Mouse (Mus musculus): Measurements from ENCODE around the gene Hras. TPM values are rescaled to one million over a fixed set of nuclear protein-coding genes. Genes with fewer than 3 reads are reported as not detected.

Hras gene
- polyA plus RNA-seq, 1 experiment = 96.0 TPM

DNA sequence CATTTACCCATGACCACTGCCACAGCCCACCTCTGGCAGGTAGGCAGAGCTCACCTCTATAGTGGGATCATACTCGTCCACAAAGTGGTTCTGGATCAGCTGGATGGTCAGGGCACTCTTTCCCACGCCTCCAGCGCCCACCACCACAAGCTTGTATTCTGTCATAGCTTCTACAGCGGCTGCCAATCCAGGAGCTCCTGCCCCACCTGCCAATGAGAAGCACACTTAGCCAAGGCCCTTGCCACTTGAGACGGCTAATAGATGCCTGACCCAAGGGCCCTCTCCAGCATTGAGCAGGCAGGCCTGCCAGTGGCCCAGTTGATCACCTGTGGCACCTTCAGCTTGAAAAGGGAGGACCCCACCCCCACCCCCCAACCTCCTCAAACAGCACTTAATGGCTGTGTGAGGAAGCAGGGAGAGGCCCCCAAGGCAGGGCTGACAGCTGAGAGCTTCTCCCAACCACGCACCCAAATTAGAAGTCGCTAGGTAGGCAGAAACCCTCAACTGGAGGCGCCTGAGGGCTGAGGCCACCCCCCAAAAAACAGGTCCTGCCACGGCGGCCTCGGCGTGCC lies 943 bp downstream of the Hras start:
- Histone ChIP-seq H3K27me3 (replicated peaks; ENCODE audit: control insufficient read depth, insufficient read depth, low read length) (no peaks in the 10 kb centered on the region), H3K27ac (ENCODE audit: insufficient read depth, low read depth, low read length) (peak overlapping the region; percentile 33; the same call in 1 of the 2 replicates), H3K4me3 (ENCODE audit: insufficient read depth, low read depth, low read length) (peak overlapping the region; percentile 77), H3K36me3 (ENCODE audit: control insufficient read depth, insufficient read depth, low read length) (peaks cover 2% of the 10 kb centered on the region; the same call in 1 of the 2 replicates), H3K4me1 (ENCODE audit: control insufficient read depth, insufficient read depth, low read length) (peaks cover 8% of the 10 kb centered on the region; the same call in 1 of the 2 replicates)
- TF ChIP-seq POLR2A (IDR thresholded peaks at IDR 0.05; ENCODE audit: low read depth, low read length) = no peak
- no peak for TF ChIP-seq CTCF (conservative IDR thresholded peaks at IDR 0.05; ENCODE audit: insufficient read depth, insufficient read length, low read depth, low read length)
- no peak for DNase-seq
- WGBS = 28% methylated on average over 12 of the region's 12 CpGs

DNA sequence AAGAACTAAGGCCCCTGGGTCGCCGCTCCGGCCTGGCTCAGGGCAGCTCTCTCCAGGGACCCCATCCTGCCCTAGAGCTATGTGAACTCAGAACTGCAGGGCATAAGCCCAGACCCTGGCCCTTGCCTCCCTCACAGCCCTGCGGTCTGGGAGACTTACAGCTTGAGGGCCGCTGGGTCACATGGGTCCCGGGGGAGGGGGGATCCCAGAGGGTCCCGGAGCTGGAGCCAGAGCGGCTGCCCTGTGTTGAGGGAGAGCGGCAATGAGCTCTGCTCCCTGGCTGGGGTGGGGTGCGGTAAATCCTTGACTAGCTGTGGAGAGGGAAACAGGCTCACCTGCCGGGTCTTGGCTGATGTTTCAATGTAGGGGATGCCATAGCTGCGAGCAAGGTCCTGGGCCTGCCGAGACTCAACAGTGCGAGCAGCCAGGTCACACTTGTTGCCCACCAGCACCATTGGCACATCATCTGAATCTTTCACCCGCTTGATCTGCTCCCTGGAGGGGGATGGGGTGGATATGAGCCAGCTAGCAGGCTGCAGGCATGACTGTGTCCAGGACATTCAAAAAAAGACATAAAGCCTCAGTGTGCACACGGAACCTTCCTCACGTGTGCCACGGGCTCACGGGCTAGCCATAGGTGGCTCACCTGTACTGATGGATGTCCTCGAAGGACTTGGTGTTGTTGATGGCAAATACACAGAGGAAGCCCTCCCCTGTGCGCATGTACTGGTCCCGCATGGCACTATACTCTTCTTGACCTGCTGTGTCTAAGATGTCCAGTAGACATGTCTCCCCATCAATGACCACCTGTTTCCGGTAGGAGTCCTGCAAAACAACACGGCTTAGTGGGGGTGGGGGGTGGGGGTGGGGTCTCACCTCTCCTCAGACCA lies 1.8 kb downstream of the Hras start:
- no peak for TF ChIP-seq POLR2A (IDR thresholded peaks at IDR 0.05; ENCODE audit: low read depth, low read length)
- no peak for TF ChIP-seq CTCF (conservative IDR thresholded peaks at IDR 0.05; ENCODE audit: insufficient read depth, insufficient read length, low read depth, low read length)
- Histone ChIP-seq H3K36me3 (ENCODE audit: control insufficient read depth, insufficient read depth, low read length) (peaks cover 2% of the 10 kb centered on the region; the same call in 1 of the 2 replicates), H3K4me3 (ENCODE audit: insufficient read depth, low read depth, low read length) (no peak overlapping the region), H3K27ac (ENCODE audit: insufficient read depth, low read depth, low read length) (no peak overlapping the region), H3K4me1 (ENCODE audit: control insufficient read depth, insufficient read depth, low read length) (peaks cover 8% of the 10 kb centered on the region; the same call in 1 of the 2 replicates), H3K27me3 (replicated peaks; ENCODE audit: control insufficient read depth, insufficient read depth, low read length) (no peaks in the 10 kb centered on the region)
- no peak for DNase-seq
- 83% methylated on average over 24 of the region's 24 CpGs for WGBS

DNA sequence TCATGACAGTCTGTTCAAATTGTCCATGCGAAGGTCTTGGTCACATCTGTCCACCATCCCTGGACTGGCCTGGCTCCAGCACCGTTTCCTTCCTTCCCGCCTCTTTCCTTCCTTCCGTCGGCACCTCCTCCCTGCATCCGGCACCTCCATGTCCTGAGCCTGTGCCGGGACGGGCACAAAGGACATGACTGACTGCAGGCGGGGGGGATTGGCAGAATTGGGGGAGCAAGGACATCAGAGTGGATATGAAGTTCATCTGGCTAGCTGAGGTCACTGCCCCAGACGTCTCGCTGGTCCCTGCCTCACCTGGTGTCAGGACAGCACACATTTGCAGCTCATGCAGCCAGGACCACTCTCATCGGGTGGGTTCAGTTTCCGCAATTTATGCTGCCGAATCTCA lies 2.8 kb downstream of the Hras start:
- Histone ChIP-seq H3K36me3 (ENCODE audit: control insufficient read depth, insufficient read depth, low read length) (peaks cover 2% of the 10 kb centered on the region; the same call in 1 of the 2 replicates), H3K4me1 (ENCODE audit: control insufficient read depth, insufficient read depth, low read length) (peaks cover 8% of the 10 kb centered on the region; the same call in 1 of the 2 replicates), H3K4me3 (ENCODE audit: insufficient read depth, low read depth, low read length) (no peak overlapping the region), H3K27ac (ENCODE audit: insufficient read depth, low read depth, low read length) (0 out of 2 replicates have a peak overlapping the region, but pooled peaks have one; percentile 1), H3K27me3 (replicated peaks; ENCODE audit: control insufficient read depth, insufficient read depth, low read length) (no peaks in the 10 kb centered on the region)
- WGBS = 70% methylated on average over 14 of the region's 14 CpGs
- TF ChIP-seq POLR2A (IDR thresholded peaks at IDR 0.05; ENCODE audit: low read depth, low read length) (no peak), CTCF (conservative IDR thresholded peaks at IDR 0.05; ENCODE audit: insufficient read depth, insufficient read length, low read depth, low read length) (no peak)
- DNase-seq = peak; percentile 71

GRCm38 (mm10) chr7:141190220-141190619 lies 3.6 kb downstream of the Hras start:
- Histone ChIP-seq H3K27ac (ENCODE audit: insufficient read depth, low read depth, low read length) (no peak overlapping the region), H3K4me1 (ENCODE audit: control insufficient read depth, insufficient read depth, low read length) (peaks cover 8% of the 10 kb centered on the region; the same call in 1 of the 2 replicates), H3K4me3 (ENCODE audit: insufficient read depth, low read depth, low read length) (no peak overlapping the region), H3K36me3 (ENCODE audit: control insufficient read depth, insufficient read depth, low read length) (peaks cover 2% of the 10 kb centered on the region; the same call in 1 of the 2 replicates), H3K27me3 (replicated peaks; ENCODE audit: control insufficient read depth, insufficient read depth, low read length) (no peaks in the 10 kb centered on the region)
- no peak for DNase-seq
- TF ChIP-seq CTCF (conservative IDR thresholded peaks at IDR 0.05; ENCODE audit: insufficient read depth, insufficient read length, low read depth, low read length) (no peak), POLR2A (IDR thresholded peaks at IDR 0.05; ENCODE audit: low read depth, low read length) (no peak)
- WGBS = 85% methylated on average over 3 of the region's 3 CpGs

GRCm38 (mm10) chr7:141188733-141189132 lies 5.1 kb downstream of the Hras start:
- TF ChIP-seq CTCF (conservative IDR thresholded peaks at IDR 0.05; ENCODE audit: insufficient read depth, insufficient read length, low read depth, low read length) = no peak
- TF ChIP-seq POLR2A (IDR thresholded peaks at IDR 0.05; ENCODE audit: low read depth, low read length) = no peak
- Histone ChIP-seq H3K4me1 (ENCODE audit: control insufficient read depth, insufficient read depth, low read length) (peaks cover 5% of the 10 kb centered on the region; the same call in 1 of the 2 replicates), H3K27me3 (replicated peaks; ENCODE audit: control insufficient read depth, insufficient read depth, low read length) (no peaks in the 10 kb centered on the region), H3K36me3 (ENCODE audit: control insufficient read depth, insufficient read depth, low read length) (peaks cover 2% of the 10 kb centered on the region; the same call in 1 of the 2 replicates), H3K27ac (ENCODE audit: insufficient read depth, low read depth, low read length) (no peak overlapping the region), H3K4me3 (ENCODE audit: insufficient read depth, low read depth, low read length) (no peak overlapping the region)
- 82% methylated on average over 3 of the region's 3 CpGs for WGBS
- DNase-seq = no peak

DNA sequence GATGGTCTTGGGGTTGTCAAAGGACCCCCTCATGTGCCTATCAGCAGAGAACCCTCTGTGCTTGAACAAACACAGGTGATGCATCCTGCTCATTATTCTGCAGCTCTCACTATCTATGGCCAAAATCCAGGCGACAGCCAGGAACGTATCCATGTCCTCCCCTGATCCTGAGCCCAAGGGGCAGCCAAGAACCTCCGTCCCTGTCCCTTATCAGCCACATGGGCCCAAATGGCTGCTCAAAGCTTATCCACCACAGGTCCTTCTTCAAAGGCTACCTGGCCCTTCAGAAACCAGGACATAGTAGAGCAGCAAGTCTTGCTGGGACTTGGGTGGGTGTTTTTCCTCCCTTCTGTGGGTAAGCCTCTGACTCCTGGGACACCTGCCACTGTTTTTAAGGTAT lies 5.6 kb downstream of the Hras start:
- H3K27ac ChIP-seq (ENCODE audit: insufficient read depth, low read depth, low read length) = no peak overlapping the region
- WGBS = 86% methylated on average over 3 of the region's 3 CpGs
- H3K27me3 ChIP-seq (replicated peaks; ENCODE audit: control insufficient read depth, insufficient read depth, low read length) = no peaks in the 10 kb centered on the region
- H3K36me3 ChIP-seq (ENCODE audit: control insufficient read depth, insufficient read depth, low read length) = peaks cover 2% of the 10 kb centered on the region; the same call in 1 of the 2 replicates
- TF ChIP-seq CTCF (conservative IDR thresholded peaks at IDR 0.05; ENCODE audit: insufficient read depth, insufficient read length, low read depth, low read length) (no peak), POLR2A (IDR thresholded peaks at IDR 0.05; ENCODE audit: low read depth, low read length) (no peak)
- peaks cover 5% of the 10 kb centered on the region; the same call in 1 of the 2 replicates for H3K4me1 ChIP-seq (ENCODE audit: control insufficient read depth, insufficient read depth, low read length)
- no peak overlapping the region for H3K4me3 ChIP-seq (ENCODE audit: insufficient read depth, low read depth, low read length)
- no peak for DNase-seq

GRCm38 (mm10) chr7:141176173-141176572 lies 17.6 kb downstream of the Hras start:
- Histone ChIP-seq H3K27me3 (replicated peaks; ENCODE audit: control insufficient read depth, insufficient read depth, low read length) (no peaks in the 10 kb centered on the region), H3K36me3 (ENCODE audit: control insufficient read depth, insufficient read depth, low read length) (no peaks in the 10 kb centered on the region), H3K4me3 (ENCODE audit: insufficient read depth, low read depth, low read length) (no peak overlapping the region), H3K27ac (ENCODE audit: insufficient read depth, low read depth, low read length) (no peak overlapping the region), H3K4me1 (ENCODE audit: control insufficient read depth, insufficient read depth, low read length) (peaks cover 8% of the 10 kb centered on the region; the same call in 1 of the 2 replicates)
- TF ChIP-seq CTCF (conservative IDR thresholded peaks at IDR 0.05; ENCODE audit: insufficient read depth, insufficient read length, low read depth, low read length) = peak; percentile 98
- no peak for TF ChIP-seq POLR2A (IDR thresholded peaks at IDR 0.05; ENCODE audit: low read depth, low read length)
- DNase-seq = peak; percentile 93
- 2% methylated on average over 8 of the region's 8 CpGs for WGBS
